Mouse (Mus musculus) Patski (cell line): ENCODE results near the gene Cerk. TPM values are rescaled to one million over a fixed set of nuclear protein-coding genes. Genes with fewer than 3 reads are reported as not detected.
"Not testable (repeated sequence)": the region's sequence is repeated elsewhere in the genome, so short reads cannot be mapped to it uniquely, and the experiment has no call there.

Source experiments
- ATAC-seq: fragments of 100-300 bp; one replicate; pipeline ENCODE4 v1.8.0; 2021
- CTCF ChIA-PET: fragments of 350-600 bp; sonication (Branson Sonifier 250); formaldehyde crosslinking; loops from one replicate; lab custom pipeline; 2022; ENCODE audit warnings: inconsistent platforms; lab: Charles Lee
- POLR2A ChIA-PET: fragments of 350-600 bp; sonication (Branson Sonifier 250); formaldehyde crosslinking; loops from one replicate; lab custom pipeline; 2022; ENCODE audit warnings: antibody characterized with exemption, inconsistent platforms; lab: Charles Lee
- DNase-seq: peaks from one replicate; pipeline ENCODE4 v3.0.0-alpha.2; 2011; ENCODE audit warnings: low read depth, low spot score
- H3K27me3 ChIP-seq: fragments of 371-371 bp; one replicate; pipeline ENCODE4 v1.5.1; 2021
- CTCF ChIP-seq: fragments of 100-300 bp; IDR thresholded peaks from one replicate; pipeline ENCODE4 v1.5.1; 2021
- in situ Hi-C: fragments of 300-500 bp; cut with MboI; formaldehyde crosslinking; loops from 3 replicates; pipeline ENCODE4 v1.11.1; 2018; ENCODE audit warnings: low pct_unique_long_range_greater_than_20kb, mixed read lengths
- polyA plus RNA-seq: library from polyadenylated mRNA; unstranded; gene quantifications from one replicate; pipeline ENCODE4 v1.2.3, GENCODE M21; 2021

The Cerk gene
- polyA plus RNA-seq, 1 experiment from 2014 or later: 46.2 TPM

GRCm38 (mm10) chr15:86167032-86167655 is 18.8 kb downstream of the Cerk start:
- CTCF ChIA-PET: interaction anchor here (1.5 kb wide), 1 partner anchor 27 kb away, joined by 3 read pairs; no protein-coding TSS in a partner anchor
- in situ Hi-C loops: loop anchor here (5.0 kb wide), 1 partner anchor 45 kb away; the partner anchor contains the start of gene Tbc1d22a
- POLR2A ChIA-PET: no interaction called here

GRCm38 (mm10) chr15:86165811-86166590 is 19.9 kb downstream of the Cerk start:
- ChIA-PET POLR2A (interaction anchor here (0.6 kb wide), 1 partner anchor 51 kb away, joined by 3 read pairs; no protein-coding TSS in a partner anchor), CTCF (no interaction called here)
- in situ Hi-C loops: loop anchor here (5.0 kb wide), 1 partner anchor 46 kb away; the partner anchor contains the start of gene Tbc1d22a
- no peak for ATAC-seq
- no peak for TF ChIP-seq CTCF
- H3K27me3 ChIP-seq: no peaks in the 10 kb centered on the region
- no peak for DNase-seq

More at GRCm38 (mm10) chr15:86167032-86167655, 18.8 kb downstream of the Cerk start:
- H3K27me3 ChIP-seq: no peaks in the 10 kb centered on the region
- TF ChIP-seq CTCF: no peak
- DNase-seq: no peak
- no peak for ATAC-seq

GRCm38 (mm10) chr15:86164718-86165345 is 21.1 kb downstream of the Cerk start:
- CTCF ChIA-PET: no interaction called here

GRCm38 (mm10) chr15:86161800-86162199 is 24.1 kb downstream of the Cerk start:
- ChIA-PET CTCF (interaction anchor here (0.9 to 1.7 kb wide), 3 partner anchors 10 to 22 kb away, joined by 3 to 5 read pairs (median 4); no protein-coding TSS in a partner anchor), POLR2A (interaction anchor here (0.5 to 0.6 kb wide), 2 partner anchors 271 to 417 kb away, joined by 3 to 4 read pairs; no protein-coding TSS in a partner anchor)
- H3K27me3 ChIP-seq, in situ Hi-C loops, DNase-seq, ATAC-seq: not testable (repeated sequence)

More at GRCm38 (mm10) chr15:86164718-86165345, 21.1 kb downstream of the Cerk start:
- no peak for ATAC-seq
- no peak for DNase-seq
- in situ Hi-C loops: loop anchor here (5.0 kb wide), 1 partner anchor 47 kb away; the partner anchor contains the start of gene Tbc1d22a
- H3K27me3 ChIP-seq: no peaks in the 10 kb centered on the region
- TF ChIP-seq CTCF: no peak
- POLR2A ChIA-PET: no interaction called here

DNA sequence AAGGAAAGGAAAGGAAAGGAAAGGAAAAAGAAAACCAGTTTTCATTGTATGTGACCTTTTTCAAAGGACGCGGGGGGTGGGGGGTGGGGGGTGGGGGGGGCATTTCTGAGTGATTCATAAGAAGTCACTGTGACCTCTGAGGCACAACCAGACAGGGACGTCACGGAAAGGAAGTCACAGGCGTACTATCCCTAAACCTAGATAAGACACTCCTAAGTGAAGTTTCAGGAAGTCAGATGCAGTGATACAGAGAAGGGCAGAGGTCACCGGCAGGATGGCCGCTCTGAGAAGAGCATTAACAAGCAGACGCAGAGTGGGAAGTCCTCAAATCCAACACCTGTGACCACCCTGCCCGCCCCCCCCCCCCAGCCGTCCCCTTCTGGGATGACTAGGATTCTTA is 25.0 kb downstream of the Cerk start:
- no peak for ATAC-seq
- ChIA-PET POLR2A (interaction anchor here (0.6 kb wide), 1 partner anchor 416 kb away, joined by 4 read pairs; no protein-coding TSS in a partner anchor), CTCF (interaction anchor here (1.7 kb wide), 1 partner anchor 21 kb away, joined by 5 read pairs; no protein-coding TSS in a partner anchor)
- no peak for DNase-seq
- no peak for TF ChIP-seq CTCF
- H3K27me3 ChIP-seq: no peaks in the 10 kb centered on the region
- in situ Hi-C loops: no loop called here

GRCm38 (mm10) chr15:86159719-86160118 is 26.2 kb downstream of the Cerk start:
- ChIA-PET CTCF (interaction anchor here (0.9 to 1.2 kb wide), 2 partner anchors 21 to 46 kb away, joined by 3 to 4 read pairs; no protein-coding TSS in a partner anchor), POLR2A (interaction anchor here (1.1 kb wide), 1 partner anchor 26 kb away, joined by 3 read pairs; the partner anchor contains the start of gene Cerk)
- TF ChIP-seq CTCF: no peak
- H3K27me3 ChIP-seq: no peaks in the 10 kb centered on the region
- ATAC-seq: no peak
- in situ Hi-C loops: no loop called here
- no peak for DNase-seq

GRCm38 (mm10) chr15:86159093-86159492 is 26.8 kb downstream of the Cerk start:
- no peaks in the 10 kb centered on the region for H3K27me3 ChIP-seq
- ATAC-seq (no peak), DNase-seq (no peak)
- ChIA-PET POLR2A (no interaction called here), CTCF (interaction anchor here (0.9 to 1.2 kb wide), 2 partner anchors 22 to 47 kb away, joined by 3 to 4 read pairs; no protein-coding TSS in a partner anchor)
- in situ Hi-C loops: no loop called here
- TF ChIP-seq CTCF: no peak

DNA sequence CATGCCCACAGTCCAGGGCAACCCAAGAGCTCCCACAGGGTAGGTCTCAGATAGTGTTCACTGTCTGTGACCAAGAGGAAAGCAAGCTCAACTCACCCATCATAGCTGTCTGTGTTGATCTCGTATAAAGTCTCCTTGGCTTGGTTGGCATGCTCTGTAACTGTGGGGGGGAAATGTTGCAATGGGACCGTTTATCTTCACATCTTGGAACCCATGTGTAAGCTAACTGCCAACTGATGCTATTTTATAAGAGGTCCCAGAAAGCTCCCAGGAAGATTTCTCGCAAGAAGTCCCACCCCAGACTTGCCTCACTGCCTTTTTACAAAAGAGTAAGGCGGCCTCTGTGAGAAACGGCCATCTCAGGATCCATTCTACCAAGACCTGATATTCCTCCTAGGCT is 29.4 kb downstream of the Cerk start:
- ATAC-seq (no peak), DNase-seq (no peak)
- in situ Hi-C loops: no loop called here
- H3K27me3 ChIP-seq: no peaks in the 10 kb centered on the region
- ChIA-PET POLR2A (no interaction called here), CTCF (interaction anchor here (1.6 kb wide), 1 partner anchor 16 kb away, joined by 4 read pairs; no protein-coding TSS in a partner anchor)
- TF ChIP-seq CTCF: no peak

GRCm38 (mm10) chr15:86153481-86153960 is 32.4 kb downstream of the Cerk start:
- no peak for ATAC-seq
- DNase-seq: no peak
- ChIA-PET POLR2A (interaction anchor here (0.6 kb wide), 2 partner anchors 10 to 677 kb away, joined by 3 read pairs; no protein-coding TSS in a partner anchor), CTCF (no interaction called here)
- H3K27me3 ChIP-seq: no peaks in the 10 kb centered on the region
- no peak for TF ChIP-seq CTCF
- in situ Hi-C loops: no loop called here
